Mouse (Mus musculus): ENCODE results near the gene Vmn2r23.
"Not testable (repeated sequence)": the region's sequence is repeated elsewhere in the genome, so short reads cannot be mapped to it uniquely, and the experiment has no call there.

Gene Vmn2r23

GRCm38 (mm10) chr6:123702370-123702769 is at the start of gene Vmn2r23:
TSS of gene Vmn2r23 (plus strand) at chr6:123702670.
- no peak for DNase-seq (ENCODE audit: low read depth, low spot score)

- no peak for DNase-seq (ENCODE audit: low read depth, low spot score)
Observed at GRCm38 (mm10) chr6:123657040-123657439, 45.4 kb upstream of the Vmn2r23 start.

- not testable (repeated sequence) for DNase-seq (ENCODE audit: low read depth, low spot score)
Observed at GRCm38 (mm10) chr6:123696639-123697038, 5.8 kb upstream of the Vmn2r23 start.

GRCm38 (mm10) chr6:123697213-123697612 is 5.3 kb upstream of the Vmn2r23 start:
- DNase-seq (ENCODE audit: low read depth, low spot score): no peak

GRCm38 (mm10) chr6:123770031-123770430 is 67.6 kb downstream of the Vmn2r23 start:
- no peak for DNase-seq (ENCODE audit: low read depth, low spot score)

- DNase-seq (ENCODE audit: low read depth, low spot score): no peak
Observed at GRCm38 (mm10) chr6:123778579-123778978, 76.1 kb downstream of the Vmn2r23 start, which contains the start of gene Vmn2r24. TSS of gene Vmn2r24 (plus strand) at chr6:123778879.

GRCm38 (mm10) chr6:123784857-123785256 is 82.4 kb downstream of the Vmn2r23 start:
- DNase-seq (ENCODE audit: low read depth, low spot score): no peak

- no peak for DNase-seq (ENCODE audit: low read depth, low spot score)
Observed at GRCm38 (mm10) chr6:123793746-123794145, 91.3 kb downstream of the Vmn2r23 start.
